Mouse (Mus musculus) embryonic facial prominence, embryonic 12.5 days (tissue): ENCODE results near the gene Rgs9. TPM values are rescaled to one million over a fixed set of nuclear protein-coding genes. Genes with fewer than 3 reads are reported as not detected.
"Not testable (repeated sequence)": the region's sequence is repeated elsewhere in the genome, so short reads cannot be mapped to it uniquely, and the experiment has no call there.

Experiments
- ATAC-seq: fragments of 200-750 bp; cut with Nextera tagmentation; 2 replicates; pipeline ENCODE4 v1.8.0; 2017; ENCODE audit not compliant: insufficient number of reproducible peaks, insufficient read depth, low FRiP score, low TSS enrichment
- H3K27ac ChIP-seq: fragments of 300-500 bp; sonication (generic); 2 replicates; pipeline ENCODE4 v1.5.1; 2016; ENCODE audit warnings: mild to moderate bottlenecking
- H3K27me3 ChIP-seq: fragments of 300-500 bp; sonication (generic); 2 replicates; pipeline ENCODE4 v1.6.1; 2016; ENCODE audit warnings: mild to moderate bottlenecking, moderate library complexity
- H3K36me3 ChIP-seq: fragments of 300-500 bp; sonication (generic); 2 replicates; pipeline ENCODE4 v1.6.1; 2016; ENCODE audit warnings: mild to moderate bottlenecking
- H3K4me1 ChIP-seq: fragments of 300-500 bp; sonication (generic); 2 replicates; pipeline ENCODE4 v1.6.1; 2016
- H3K4me2 ChIP-seq: fragments of 300-500 bp; sonication (generic); replicated peaks from 2 replicates; pipeline ENCODE4 v1.6.1; 2016; ENCODE audit warnings: mild to moderate bottlenecking, moderate library complexity
- H3K4me3 ChIP-seq: fragments of 300-500 bp; sonication (generic); 2 replicates; pipeline ENCODE4 v1.5.1; 2016; ENCODE audit warnings: mild to moderate bottlenecking
- H3K9ac ChIP-seq: fragments of 300-500 bp; sonication (generic); 2 replicates; pipeline ENCODE4 v1.6.1; 2016; ENCODE audit warnings: mild to moderate bottlenecking, moderate library complexity
- H3K9me3 ChIP-seq: fragments of 300-500 bp; sonication (generic); 2 replicates; pipeline ENCODE4 v1.6.1; 2016; ENCODE audit warnings: mild to moderate bottlenecking, moderate library complexity
- WGBS: fragments of 180-500 bp; shearing (Covaris S2); methylation state at CpG from one replicate; pipeline ENCODE4 v1.1.7; 2016; 5-methylcytosine and 5-hydroxymethylcytosine counted together
- polyA plus RNA-seq: library from polyadenylated mRNA; unstranded; fragments of >200 nt; fragmentation: Nextera tagmentation; extraction: Ambion mirVana; gene quantifications from 2 replicates; pipeline ENCODE4 v1.2.1, GENCODE M21; 2016

Gene Rgs9
- polyA plus RNA-seq, 1 experiment from 2014 or later: 1.9 TPM

DNA sequence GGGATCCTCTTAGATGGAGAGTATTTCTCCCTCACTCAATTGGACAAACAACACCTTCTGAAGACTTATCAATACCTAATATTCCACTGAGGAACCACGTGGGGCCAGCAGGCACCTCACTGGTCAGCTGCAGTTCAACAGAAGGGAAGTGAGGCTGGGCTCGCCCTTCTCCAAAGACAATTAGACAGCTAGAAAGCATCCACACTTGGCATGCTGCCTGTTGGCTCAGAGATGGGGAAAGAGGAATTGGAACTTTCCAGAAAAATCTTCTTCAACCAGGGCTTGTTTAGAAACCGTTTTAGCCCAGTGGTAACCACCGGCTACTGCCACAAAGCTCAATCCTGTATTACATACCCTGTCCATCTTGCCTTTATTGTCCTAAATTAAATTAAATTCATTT lies 4.4 kb upstream of the Rgs9 start:
- no peak for ATAC-seq
- Histone ChIP-seq H3K9me3 (no peaks in the 10 kb centered on the region), H3K9ac (no peak overlapping the region), H3K27me3 (no peaks in the 10 kb centered on the region), H3K4me1 (peaks cover 3% of the 10 kb centered on the region; the same call in 1 of the 2 replicates), H3K4me3 (no peak overlapping the region), H3K27ac (no peak overlapping the region), H3K36me3 (no peaks in the 10 kb centered on the region), H3K4me2 (no peak overlapping the region)
- 77% methylated on average over 4 of the region's 4 CpGs for WGBS

DNA sequence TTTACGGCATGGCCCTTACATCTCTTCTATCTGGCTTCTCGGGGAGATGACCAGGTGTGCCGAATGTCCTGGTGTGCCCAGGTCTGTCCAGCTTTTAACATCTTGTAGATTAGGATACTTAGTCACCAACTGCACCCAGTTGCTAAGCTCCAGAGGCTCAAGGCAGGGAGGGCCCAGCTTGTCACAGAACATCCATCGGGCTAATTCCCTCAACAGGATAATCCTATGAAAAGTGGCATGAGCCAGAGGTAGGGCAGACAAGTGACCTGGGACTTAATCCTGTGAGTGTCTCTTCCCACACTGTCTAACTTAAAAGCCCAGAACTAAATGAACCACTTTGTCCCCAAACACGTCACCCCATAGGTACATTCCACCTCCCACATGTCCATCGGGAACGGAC lies 898 bp downstream of the Rgs9 start:
- Histone ChIP-seq H3K9me3 (no peaks in the 10 kb centered on the region), H3K4me2 (no peak overlapping the region; the same call in 1 of the 2 replicates), H3K27ac (no peak overlapping the region), H3K36me3 (no peaks in the 10 kb centered on the region), H3K9ac (no peak overlapping the region), H3K4me1 (peaks cover 6% of the 10 kb centered on the region), H3K4me3 (no peak overlapping the region), H3K27me3 (peaks cover 15% of the 10 kb centered on the region; the same call in 1 of the 2 replicates)
- WGBS: 84% methylated on average over 7 of the region's 7 CpGs
- ATAC-seq: no peak

DNA sequence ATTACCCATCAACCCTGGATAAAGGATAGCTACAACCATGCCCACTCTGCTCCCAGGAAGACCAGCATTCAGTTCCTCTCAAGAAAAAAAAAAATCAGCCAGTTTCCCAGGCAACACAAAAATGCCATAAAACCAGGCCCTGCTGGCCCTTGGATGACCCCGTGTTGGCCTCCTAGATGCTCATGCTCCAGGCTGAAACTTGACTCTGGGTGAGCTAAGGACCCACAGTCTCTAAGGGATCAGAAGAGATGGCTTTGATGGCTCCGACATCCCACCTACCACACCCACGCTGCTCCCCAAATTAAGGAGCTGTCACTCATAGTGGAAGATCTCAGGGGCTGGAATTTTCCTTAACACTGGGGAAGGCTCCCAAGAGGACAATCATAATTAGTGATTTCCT lies 5.9 kb downstream of the Rgs9 start:
- peaks cover 15% of the 10 kb centered on the region; the same call in 1 of the 2 replicates for H3K27me3 ChIP-seq
- 19% methylated on average over 3 of the region's 3 CpGs for WGBS
- H3K36me3 ChIP-seq: no peaks in the 10 kb centered on the region
- H3K4me3 ChIP-seq: no peak overlapping the region
- no peak overlapping the region for H3K27ac ChIP-seq
- no peak overlapping the region for H3K4me2 ChIP-seq
- ATAC-seq: no peak
- peaks cover 12% of the 10 kb centered on the region for H3K4me1 ChIP-seq
- H3K9me3 ChIP-seq: no peaks in the 10 kb centered on the region
- H3K9ac ChIP-seq: no peak overlapping the region

- not testable (repeated sequence) for H3K27ac ChIP-seq, H3K9me3 ChIP-seq, H3K4me3 ChIP-seq, H3K27me3 ChIP-seq, ATAC-seq, H3K4me2 ChIP-seq, H3K36me3 ChIP-seq, H3K9ac ChIP-seq
- 88% methylated on average over 9 of the region's 9 CpGs for WGBS
- peaks cover 12% of the 10 kb centered on the region for H3K4me1 ChIP-seq
These were observed 8.6 kb downstream of the Rgs9 start for GRCm38 (mm10) chr11:109289378-109289777.

DNA sequence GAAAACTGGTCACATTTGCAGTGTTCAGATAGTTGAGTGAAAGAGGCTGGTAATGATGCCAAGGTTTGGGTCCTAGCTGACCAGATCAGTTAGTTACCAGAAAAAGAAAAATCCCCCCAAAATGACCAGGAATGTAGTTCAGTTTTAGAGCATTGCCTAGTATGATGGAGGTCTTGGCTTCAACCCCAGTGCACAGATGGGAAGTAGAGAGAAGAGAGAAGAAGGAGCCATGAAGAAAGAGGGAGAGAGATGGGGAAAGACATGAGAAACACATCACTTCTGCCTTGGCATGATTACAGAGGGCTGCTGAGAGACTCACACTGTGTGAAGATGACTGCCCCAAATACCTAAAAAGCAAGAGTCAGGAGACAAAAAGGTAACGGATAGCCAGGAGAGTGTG lies 13.1 kb downstream of the Rgs9 start:
- 0 out of 2 replicates have a peak, but pooled peaks cover 5% of the 10 kb centered on the region for H3K9me3 ChIP-seq
- no peak overlapping the region for H3K4me3 ChIP-seq
- peaks cover 5% of the 10 kb centered on the region; the same call in 1 of the 2 replicates for H3K4me1 ChIP-seq
- WGBS: 97% methylated on average over 1 of the region's 1 CpGs
- H3K9ac ChIP-seq: no peak overlapping the region
- no peak overlapping the region for H3K4me2 ChIP-seq
- no peak overlapping the region for H3K27ac ChIP-seq
- no peak for ATAC-seq
- no peaks in the 10 kb centered on the region for H3K27me3 ChIP-seq
- H3K36me3 ChIP-seq: no peaks in the 10 kb centered on the region

GRCm38 (mm10) chr11:109278186-109278585 lies 19.7 kb downstream of the Rgs9 start:
- Histone ChIP-seq H3K27me3 (no peaks in the 10 kb centered on the region), H3K9me3 (0 out of 2 replicates have a peak, but pooled peaks cover 5% of the 10 kb centered on the region), H3K36me3 (no peaks in the 10 kb centered on the region), H3K4me1 (no peaks in the 10 kb centered on the region), H3K4me3 (no peak overlapping the region), H3K9ac (no peak overlapping the region), H3K4me2 (no peak overlapping the region), H3K27ac (no peak overlapping the region)
- no peak for ATAC-seq
- 74% methylated on average over 7 of the region's 7 CpGs for WGBS

- no peak overlapping the region for H3K4me3 ChIP-seq
- no peak overlapping the region for H3K4me2 ChIP-seq
- H3K9ac ChIP-seq: no peak overlapping the region
- H3K9me3 ChIP-seq: no peaks in the 10 kb centered on the region
- H3K27me3 ChIP-seq: no peaks in the 10 kb centered on the region
- ATAC-seq: no peak
- WGBS: 87% methylated on average over 9 of the region's 9 CpGs
- no peaks in the 10 kb centered on the region for H3K36me3 ChIP-seq
- H3K27ac ChIP-seq: no peak overlapping the region
- H3K4me1 ChIP-seq: peaks cover 4% of the 10 kb centered on the region; the same call in 1 of the 2 replicates
These were observed 26.5 kb downstream of the Rgs9 start for GRCm38 (mm10) chr11:109271399-109271798.

DNA sequence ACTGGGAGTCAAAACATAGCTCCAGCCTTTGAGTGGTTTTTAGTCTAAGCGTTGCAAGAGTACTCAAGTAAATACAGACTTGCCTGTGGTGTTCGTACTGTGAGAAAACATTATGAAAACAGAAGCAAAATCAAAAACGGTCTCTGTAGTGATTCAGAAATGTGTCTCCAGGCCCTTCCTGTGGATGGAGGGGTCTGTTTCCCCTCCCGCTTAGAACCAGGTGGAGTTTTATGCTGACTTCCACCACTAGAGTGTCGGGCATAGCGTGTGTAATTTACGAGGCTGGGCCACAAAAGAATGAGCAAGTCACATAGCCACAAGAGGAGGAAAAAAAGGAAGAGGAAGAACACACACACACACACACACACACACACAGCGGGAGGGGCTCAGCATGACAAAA lies 27.6 kb downstream of the Rgs9 start:
- H3K27me3 ChIP-seq: no peaks in the 10 kb centered on the region
- no peak overlapping the region for H3K27ac ChIP-seq
- no peak overlapping the region for H3K4me2 ChIP-seq
- H3K36me3 ChIP-seq: no peaks in the 10 kb centered on the region
- peaks cover 4% of the 10 kb centered on the region; the same call in 1 of the 2 replicates for H3K4me1 ChIP-seq
- no peaks in the 10 kb centered on the region for H3K9me3 ChIP-seq
- no peak overlapping the region for H3K9ac ChIP-seq
- H3K4me3 ChIP-seq: no peak overlapping the region
- 67% methylated on average over 8 of the region's 8 CpGs for WGBS
- ATAC-seq: no peak

- WGBS: 54% methylated on average over 16 of the region's 16 CpGs
- H3K27ac ChIP-seq: no peak overlapping the region
- no peaks in the 10 kb centered on the region for H3K9me3 ChIP-seq
- no peak overlapping the region for H3K4me2 ChIP-seq
- no peak overlapping the region for H3K9ac ChIP-seq
- ATAC-seq: no peak
- H3K4me3 ChIP-seq: no peak overlapping the region
- H3K4me1 ChIP-seq: peaks cover 4% of the 10 kb centered on the region; the same call in 1 of the 2 replicates
- no peaks in the 10 kb centered on the region for H3K36me3 ChIP-seq
- H3K27me3 ChIP-seq: no peaks in the 10 kb centered on the region
These were observed 28.1 kb downstream of the Rgs9 start for GRCm38 (mm10) chr11:109269662-109270341.

DNA sequence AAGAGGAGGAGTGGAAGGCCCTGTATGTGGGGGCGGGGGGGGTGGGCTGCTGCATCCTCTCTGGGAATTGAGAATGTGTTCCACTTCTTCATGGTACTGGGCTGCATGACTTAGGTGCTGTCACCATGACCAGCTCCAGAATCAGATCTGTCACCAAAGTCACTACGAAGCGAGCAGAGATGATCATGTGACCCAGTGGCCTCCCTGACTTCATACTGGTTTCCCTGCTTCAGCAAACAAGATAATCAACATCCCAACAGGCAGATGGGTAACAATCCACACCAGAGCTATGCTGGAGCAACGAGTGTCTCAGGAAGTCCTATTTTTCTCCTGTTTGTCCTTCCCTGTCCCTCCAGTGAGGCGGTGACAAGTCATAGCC lies 28.7 kb downstream of the Rgs9 start:
- Histone ChIP-seq H3K4me2 (no peak overlapping the region), H3K4me1 (peaks cover 4% of the 10 kb centered on the region; the same call in 1 of the 2 replicates), H3K9ac (no peak overlapping the region), H3K27ac (no peak overlapping the region), H3K36me3 (no peaks in the 10 kb centered on the region), H3K27me3 (no peaks in the 10 kb centered on the region), H3K4me3 (no peak overlapping the region), H3K9me3 (no peaks in the 10 kb centered on the region)
- no peak for ATAC-seq
- WGBS: 76% methylated on average over 5 of the region's 5 CpGs

DNA sequence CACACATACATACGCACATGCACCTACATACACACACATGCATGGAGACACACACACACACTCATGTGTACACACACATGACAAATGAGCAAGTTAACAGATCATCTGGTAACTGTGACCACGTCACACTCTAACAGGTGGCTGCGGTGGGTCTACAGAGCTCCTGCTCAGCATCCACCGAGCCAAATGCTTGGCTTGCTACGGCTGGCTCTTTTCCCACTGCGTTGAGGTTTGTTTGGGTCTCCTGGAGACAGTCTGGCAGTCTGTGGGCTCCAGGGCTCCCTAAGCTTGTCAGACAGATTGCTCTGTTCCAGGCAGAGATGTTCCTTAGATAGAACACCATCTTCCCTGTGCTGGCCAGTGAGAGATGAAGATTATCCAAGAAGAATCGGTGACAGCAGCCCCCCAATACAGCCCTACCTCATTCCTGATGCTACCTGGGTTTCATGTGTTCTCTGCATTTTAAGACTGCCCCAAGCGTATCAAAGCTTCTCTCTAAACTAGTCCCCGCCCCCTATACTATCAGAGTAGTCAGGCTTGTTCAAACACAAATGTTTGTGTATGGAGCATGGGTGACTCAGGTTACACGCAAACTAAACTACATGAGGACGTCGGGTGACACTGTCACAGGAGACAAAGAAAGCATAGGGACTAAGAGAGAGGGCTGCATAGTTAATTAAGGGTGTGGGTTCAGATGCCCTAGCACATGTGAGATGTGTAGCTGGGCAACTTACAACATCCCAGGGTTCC lies 31.6 kb downstream of the Rgs9 start:
- WGBS: 79% methylated on average over 12 of the region's 12 CpGs
- H3K27me3 ChIP-seq: no peaks in the 10 kb centered on the region

More for the DNA sequence above, 31.6 kb downstream of the Rgs9 start:
- Histone ChIP-seq H3K4me1 (peaks cover 4% of the 10 kb centered on the region; the same call in 1 of the 2 replicates), H3K27ac (no peak overlapping the region), H3K4me2 (no peak overlapping the region), H3K9me3 (no peaks in the 10 kb centered on the region; the same call in 1 of the 2 replicates), H3K9ac (no peak overlapping the region), H3K36me3 (no peaks in the 10 kb centered on the region), H3K4me3 (no peak overlapping the region)
- ATAC-seq: no peak
